Comparison of ENCODE assay signal across 27 mouse cellular contexts in the genomic region with DNA sequence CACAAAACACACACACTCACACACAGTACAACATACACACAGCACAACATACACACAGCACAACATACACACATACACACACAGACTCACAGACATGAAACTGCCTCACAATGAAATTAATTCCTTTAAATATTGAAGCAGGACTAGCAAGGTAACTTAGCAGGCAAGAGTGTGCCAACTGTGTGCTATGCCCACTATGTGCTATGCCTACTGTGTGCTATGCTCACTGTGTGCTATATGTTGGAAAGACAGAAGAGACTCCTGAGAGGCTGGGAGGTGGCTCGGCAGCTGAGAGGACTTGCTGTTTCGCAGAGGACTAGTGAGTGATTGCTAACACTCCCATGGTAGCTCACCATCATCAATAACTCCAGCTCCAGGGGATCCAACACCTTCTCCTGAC. TPM values are rescaled to one million over a fixed set of nuclear protein-coding genes. Genes with fewer than 3 reads are reported as not detected.
DNase-seq lines count a peak whose midpoint lies in the region; ATAC-seq and TF ChIP-seq lines count a peak whose summit lies in the region.
"Had no signal": no experiment of that assay in that cellular context is flagged by ENCODE, and none has a peak within 500 bp of the region (broad histone marks: within the 10 kb centered on the region; RNA-seq: fewer than 3 reads in every experiment).

No protein-coding gene starts in this region.

- no peak overlapping the region for H3K4me2 ChIP-seq in heart, embryonic 14.5 days (ENCODE audit: low read length)
- no peak overlapping the region for H3K4me2 ChIP-seq in liver, embryonic 11.5 days
- no peak overlapping the region for H3K4me2 ChIP-seq in CH12.LX (ENCODE audit: insufficient read depth, low read depth, poor library complexity, severe bottlenecking)
- no peak overlapping the region for H3K4me2 ChIP-seq in forebrain, embryonic 11.5 days (ENCODE audit: low read depth, low read length, severe bottlenecking)
- H3K4me2 ChIP-seq: embryonic facial prominence, embryonic 13.5 days; embryonic facial prominence, embryonic 15.5 days; forebrain, embryonic 13.5 days; forebrain, embryonic 15.5 days had no signal

- in situ Hi-C loops in CH12.LX (cut with MboI; ENCODE audit: low pct_ligation_motif_present, low pct_unique_long_range_greater_than_20kb, low sequenced_read_pairs), result no loop called here

- no peaks in the 10 kb centered on the region for H3K9me3 ChIP-seq in heart, embryonic 14.5 days (ENCODE audit: control insufficient read depth, low read length)
- no peaks in the 10 kb centered on the region for H3K9me3 ChIP-seq in liver, embryonic 11.5 days (ENCODE audit: control insufficient read depth, low read length)
- peaks cover 4% of the 10 kb centered on the region for H3K9me3 ChIP-seq in CH12.LX (replicated peaks; ENCODE audit: low read length)
- H3K9me3 ChIP-seq in G1E (replicated peaks), result peaks cover 15% of the 10 kb centered on the region
- no peaks in the 10 kb centered on the region for H3K9me3 ChIP-seq in forebrain, embryonic 11.5 days (ENCODE audit: control insufficient read depth, low read length)
- H3K9me3 ChIP-seq: embryonic facial prominence, embryonic 13.5 days; embryonic facial prominence, embryonic 15.5 days; forebrain, embryonic 10.5 days; forebrain, embryonic 13.5 days; forebrain, embryonic 15.5 days had no signal

- no peak overlapping the region for H3K27ac ChIP-seq in heart, embryonic 14.5 days (replicated peaks in 1 of 2; ENCODE audit: control insufficient read depth in 1 of 2, insufficient read depth in 1 of 2, low read depth in 2 of 2, low read length in 2 of 2)
- H3K27ac ChIP-seq in liver, embryonic 11.5 days (ENCODE audit: low read depth, low read length), result no peak overlapping the region
- H3K27ac ChIP-seq in CH12.LX (ENCODE audit: insufficient read depth, low read depth), result no peak overlapping the region
- no peak overlapping the region for H3K27ac ChIP-seq in forebrain, embryonic 11.5 days (ENCODE audit: low read depth, low read length)
- H3K27ac ChIP-seq: embryonic facial prominence, embryonic 13.5 days; embryonic facial prominence, embryonic 15.5 days; forebrain, embryonic 10.5 days; forebrain, embryonic 13.5 days; forebrain, embryonic 15.5 days had no signal

- intact Hi-C loops in heart, postnatal 10 days (cut with DNase I), result no loop called here

- no peaks in the 10 kb centered on the region for H3K36me3 ChIP-seq in heart, embryonic 14.5 days (ENCODE audit: control insufficient read depth, insufficient read depth, low read length)
- H3K36me3 ChIP-seq in liver, embryonic 11.5 days (ENCODE audit: control insufficient read depth, insufficient read depth, low read length), result no peaks in the 10 kb centered on the region
- H3K36me3 ChIP-seq in CH12.LX (replicated peaks in 1 of 2; ENCODE audit: control insufficient read depth in 1 of 2, insufficient read depth in 1 of 2, low read length in 1 of 2) (peaks cover 0 to 2% of the 10 kb centered on the region in 2 experiments), G1E (replicated peaks) (no peaks in the 10 kb centered on the region)
- no peaks in the 10 kb centered on the region for H3K36me3 ChIP-seq in forebrain, embryonic 11.5 days (ENCODE audit: control insufficient read depth, insufficient read depth, low read length)
- H3K36me3 ChIP-seq: embryonic facial prominence, embryonic 13.5 days; embryonic facial prominence, embryonic 15.5 days; forebrain, embryonic 10.5 days; forebrain, embryonic 15.5 days had no signal

- TF ChIP-seq CTCF in CH12.LX (conservative IDR thresholded peaks at IDR 0.05 in 1 of 2, IDR thresholded peaks at IDR 0.05 in 1 of 2; ENCODE audit: low read depth in 2 of 2, low read length in 2 of 2) (no peak), G1E (IDR thresholded peaks at IDR 0.05; ENCODE audit: low read depth, low read length) (no peak)

- no peak for DNase-seq in heart, postnatal 10 days
- DNase-seq in liver, embryonic 11.5 days (ENCODE audit: low spot score), result peak; percentile 27
- DNase-seq in liver, result no peak
- DNase-seq in CH12.LX (ENCODE audit: extremely low read depth), result no peak
- DNase-seq in G1E (ENCODE audit: low spot score), result no peak
- no peak for DNase-seq in embryo, embryonic 10 days (ENCODE audit: low spot score)
- no peak for DNase-seq in forebrain, embryonic 11.5 days (ENCODE audit: low spot score)
- DNase-seq: adrenal gland, adult 8-10 months; adrenal gland, postnatal 14 days; adrenal gland, postnatal 36 days; cerebellum, adult 11-12 months; cerebellum, adult 2 months; cerebellum, adult 9-10 months; cerebellum, postnatal 10 days; cerebellum, postnatal 25 days; embryo, embryonic 11 days; forebrain, postnatal 0 days had no signal

- no peak overlapping the region for H3K9ac ChIP-seq in heart, embryonic 14.5 days (ENCODE audit: low read length)
- H3K9ac ChIP-seq in liver, embryonic 11.5 days (ENCODE audit: low read depth, low read length), result no peak overlapping the region
- no peak overlapping the region for H3K9ac ChIP-seq in CH12.LX (ENCODE audit: insufficient read depth, low read depth)
- H3K9ac ChIP-seq in forebrain, embryonic 11.5 days (ENCODE audit: low read length), result no peak overlapping the region
- H3K9ac ChIP-seq: embryonic facial prominence, embryonic 13.5 days; embryonic facial prominence, embryonic 15.5 days; forebrain, embryonic 13.5 days; forebrain, embryonic 15.5 days; forebrain, postnatal 0 days had no signal

- dilution Hi-C loops in CH12.LX (cut with MboI; ENCODE audit: extremely low pct_ligation_motif_present, extremely low pct_unique_long_range_greater_than_20kb, low sequenced_read_pairs), result no loop called here

- H3K4me3 ChIP-seq in heart, embryonic 14.5 days (ENCODE audit: control insufficient read depth in 1 of 2, insufficient read depth in 1 of 2, low read depth in 1 of 2, low read length in 2 of 2), result no peak overlapping the region
- H3K4me3 ChIP-seq in liver, embryonic 11.5 days (ENCODE audit: low read depth, low read length), result no peak overlapping the region
- H3K4me3 ChIP-seq in CH12.LX (replicated peaks in 1 of 3; ENCODE audit: low read depth in 2 of 3, low read length in 2 of 3, poor library complexity in 1 of 3) (no peak overlapping the region), G1E (ENCODE audit: low read depth, low read length) (peak overlapping the region; percentile 34; the same call in 1 of the 2 replicates)
- H3K4me3 ChIP-seq in forebrain, embryonic 11.5 days (ENCODE audit: low read depth, low read length), result no peak overlapping the region
- H3K4me3 ChIP-seq: embryonic facial prominence, embryonic 13.5 days; embryonic facial prominence, embryonic 15.5 days; erythroblast, embryonic 14.5 days; forebrain, embryonic 10.5 days; forebrain, embryonic 13.5 days; forebrain, embryonic 15.5 days had no signal

- ATAC-seq in heart, embryonic 14.5 days (ENCODE audit: insufficient number of reproducible peaks, insufficient read depth, low FRiP score, low read depth), result peak; percentile 73; the same call in 1 of the 2 replicates
- no peak for ATAC-seq in liver, embryonic 11.5 days (replicated peaks; ENCODE audit: low FRiP score)
- no peak for ATAC-seq in G1E (ENCODE audit: extremely low read depth, insufficient number of reproducible peaks, low FRiP score, poor library complexity, severe bottlenecking)
- no peak for ATAC-seq in forebrain, embryonic 11.5 days (replicated peaks; ENCODE audit: low FRiP score)
- ATAC-seq: activated CD4-positive, CD25-positive, alpha-beta regulatory T cell, adult 4 months; forebrain, embryonic 13.5 days; forebrain, embryonic 15.5 days; forebrain, postnatal 0 days; Patski had no signal

- 91% methylated on average over 2 of the region's 2 CpGs for WGBS in heart, embryonic 14.5 days
- WGBS in liver, embryonic 11.5 days, result 83% methylated on average over 2 of the region's 2 CpGs
- 96% methylated on average over 2 of the region's 2 CpGs for WGBS in forebrain, embryonic 11.5 days

- peaks cover 42% of the 10 kb centered on the region for H3K27me3 ChIP-seq in heart, embryonic 14.5 days (ENCODE audit: control insufficient read depth, insufficient read depth, low read length)
- H3K27me3 ChIP-seq in liver, embryonic 11.5 days (replicated peaks; ENCODE audit: control insufficient read depth, insufficient read depth, low read length), result peaks cover 22% of the 10 kb centered on the region
- H3K27me3 ChIP-seq in CH12.LX (replicated peaks) (no peaks in the 10 kb centered on the region), G1E (ENCODE audit: insufficient read depth, low read length) (no peaks in the 10 kb centered on the region; the same call in none of the 2 replicates)
- H3K27me3 ChIP-seq in forebrain, embryonic 11.5 days (ENCODE audit: control insufficient read depth, insufficient read depth, low read length), result peaks cover 19% of the 10 kb centered on the region
- H3K27me3 ChIP-seq: Patski had no signal

- no peak for TF ChIP-seq EP300 in CH12.LX (IDR thresholded peaks at IDR 0.05; ENCODE audit: low read length)

- no peaks in the 10 kb centered on the region for H3K79me2 ChIP-seq in CH12.LX (replicated peaks; ENCODE audit: control insufficient read depth, extremely low read depth, insufficient read depth, poor library complexity, severe bottlenecking)

- no peak for TF ChIP-seq POLR2A in CH12.LX (IDR thresholded peaks at IDR 0.05; ENCODE audit: low read depth, low read length)

- TF ChIP-seq RAD21 in CH12.LX (IDR thresholded peaks at IDR 0.05; ENCODE audit: low read depth, low read length), result no peak

- H3K4me1 ChIP-seq in heart, embryonic 14.5 days (ENCODE audit: control insufficient read depth in 2 of 2, insufficient read depth in 2 of 2, low read length in 2 of 2), result peaks cover 5 to 6% of the 10 kb centered on the region in 2 experiments; a peak in 2 of 4 replicates
- H3K4me1 ChIP-seq in liver, embryonic 11.5 days (replicated peaks; ENCODE audit: control insufficient read depth, insufficient read depth, low read length), result no peaks in the 10 kb centered on the region; the same call in 1 of the 2 replicates
- peaks cover 6 to 8% of the 10 kb centered on the region in 2 experiments for H3K4me1 ChIP-seq in CH12.LX (ENCODE audit: control insufficient read depth in 1 of 2, insufficient read depth in 2 of 2)
- H3K4me1 ChIP-seq in G1E (ENCODE audit: insufficient read depth, low read depth, low read length), result no peaks in the 10 kb centered on the region
- peaks cover 3% of the 10 kb centered on the region; the same call in 1 of the 2 replicates for H3K4me1 ChIP-seq in forebrain, embryonic 11.5 days (replicated peaks; ENCODE audit: control insufficient read depth, insufficient read depth, low read length)

RNA-seq across cellular contexts. Expression of a gene that starts 5.8 kb away (rescaled TPM):
- polyA plus RNA-seq in heart, embryonic 14.5 days (2014; fragmentation: Nextera tagmentation; extraction: Ambion mirVana), result 0.11 and 0.27 TPM in 2 replicates
- under 1 TPM; 0.20 to 0.34 TPM for total RNA-seq in heart, postnatal 10 days (2021)
- polyA plus RNA-seq in liver, embryonic 11.5 days (2014; fragmentation: Nextera tagmentation; extraction: Ambion mirVana), result 0.58 and 0.94 TPM in 2 replicates
- total RNA-seq in CH12.LX (2012; rRNA removed) (not detected in 2 replicates), CH12.LX (2014; rRNA removed) (not detected in 2 replicates), G1E (2014; fragmentation: Nextera tagmentation) (not detected in 2 replicates), G1E (2017) (0.22 TPM in 1 of 2 replicates, not detected in the other)
- polyA plus RNA-seq in CH12.LX (2012; ENCODE audit: insufficient read length, low read depth) (not detected in 2 replicates), G1E (2012) (not detected in 2 replicates)
- polyA plus RNA-seq in forebrain, embryonic 11.5 days (2014; fragmentation: Nextera tagmentation; extraction: Ambion mirVana), result 2.4 and 3.4 TPM in 2 replicates
- polyA plus RNA-seq: activated CD4-positive, CD25-positive, alpha-beta regulatory T cell, adult 4 months; C2C12; erythroblast, embryonic 14.5 days; Patski had no signal

RNA-seq across cellular contexts. Expression of a gene that starts 44.2 kb away (rescaled TPM):
- 14.3 and 16.5 TPM in 2 replicates for polyA plus RNA-seq in heart, embryonic 14.5 days (2014; fragmentation: Nextera tagmentation; extraction: Ambion mirVana)
- total RNA-seq in heart, postnatal 10 days (2021), result 10 to 100 TPM; 28.0 to 30.2 TPM
- 5.7 and 6.4 TPM in 2 replicates for polyA plus RNA-seq in liver, embryonic 11.5 days (2014; fragmentation: Nextera tagmentation; extraction: Ambion mirVana)
- total RNA-seq in CH12.LX (2012; rRNA removed) (0.55 and 0.76 TPM in 2 replicates), CH12.LX (2014; rRNA removed) (1.8 and 2.2 TPM in 2 replicates), G1E (2014; fragmentation: Nextera tagmentation) (not detected in 2 replicates), G1E (2017) (0.17 and 0.33 TPM in 2 replicates)
- polyA plus RNA-seq in CH12.LX (2012; ENCODE audit: insufficient read length, low read depth) (2.3 and 2.4 TPM in 2 replicates), G1E (2012) (not detected in 2 replicates)
- 5.6 and 6.9 TPM in 2 replicates for polyA plus RNA-seq in forebrain, embryonic 11.5 days (2014; fragmentation: Nextera tagmentation; extraction: Ambion mirVana)
